Mouse (Mus musculus): ENCODE data around the gene Olfr273. TPM values are rescaled to one million over a fixed set of nuclear protein-coding genes. Genes with fewer than 3 reads are reported as not detected.
"Not testable (repeated sequence)": the region's sequence is repeated elsewhere in the genome, so short reads cannot be mapped to it uniquely, and the experiment has no call there.

The Olfr273 gene
- polyA plus RNA-seq (2012; rRNA removed) (not detected in 2 replicates), polyA plus RNA-seq (2014; fragmentation: Nextera tagmentation; extraction: Ambion mirVana) (not detected in 2 replicates)

- Histone ChIP-seq H3K9ac (ENCODE audit: low read depth, low read length, severe bottlenecking) (no peak within 1 kb of the TSS), H3K4me3 (replicated peaks; ENCODE audit: low read length) (no peak within 1 kb of the TSS), H3K9me3 (ENCODE audit: control insufficient read depth, low read length) (no peaks in the 10 kb centered on the region), H3K27me3 (ENCODE audit: control insufficient read depth, insufficient read depth, low read length) (no peaks in the 10 kb centered on the region), H3K4me2 (replicated peaks; ENCODE audit: low read depth, low read length, severe bottlenecking) (no peak within 1 kb of the TSS), H3K36me3 (ENCODE audit: control insufficient read depth, insufficient read depth, low read length) (no peaks in the 10 kb centered on the region), H3K4me1 (ENCODE audit: control insufficient read depth, insufficient read depth, low read length) (no peaks in the 10 kb centered on the region), H3K27ac (replicated peaks; ENCODE audit: low read depth, low read length) (no peak within 1 kb of the TSS)
- TF ChIP-seq POLR2A (IDR thresholded peaks at IDR 0.05; ENCODE audit: borderline replicate concordance, extremely low read depth, insufficient read depth, insufficient read length): no peak
- DNase-seq (ENCODE audit: low spot score) (no peak), ATAC-seq (ENCODE audit: low FRiP score, low read depth) (no peak)
- 58% methylated on average over 1 of the region's 1 CpGs for WGBS
Observed at GRCm38 (mm10) chr4:52859136-52859535, at the start of gene Olfr273. Olfr273 (minus strand) TSS chr4:52859236.

GRCm38 (mm10) chr4:52864156-52864555 lies 5.1 kb upstream of the Olfr273 start:
- Histone ChIP-seq H3K27ac (replicated peaks; ENCODE audit: low read depth, low read length) (no peak overlapping the region), H3K27me3 (ENCODE audit: control insufficient read depth, insufficient read depth, low read length) (no peaks in the 10 kb centered on the region), H3K9me3 (ENCODE audit: control insufficient read depth, low read length) (no peaks in the 10 kb centered on the region), H3K4me1 (ENCODE audit: control insufficient read depth, insufficient read depth, low read length) (no peaks in the 10 kb centered on the region), H3K4me2 (replicated peaks; ENCODE audit: low read depth, low read length, severe bottlenecking) (no peak overlapping the region), H3K4me3 (replicated peaks; ENCODE audit: low read length) (no peak overlapping the region), H3K36me3 (ENCODE audit: control insufficient read depth, insufficient read depth, low read length) (no peaks in the 10 kb centered on the region), H3K9ac (ENCODE audit: low read depth, low read length, severe bottlenecking) (no peak overlapping the region)
- no peak for TF ChIP-seq POLR2A (IDR thresholded peaks at IDR 0.05; ENCODE audit: borderline replicate concordance, extremely low read depth, insufficient read depth, insufficient read length)
- ATAC-seq (ENCODE audit: low FRiP score, low read depth) (no peak), DNase-seq (ENCODE audit: low spot score) (no peak)
- 92% methylated on average over 9 of the region's 9 CpGs for WGBS

- WGBS: 87% methylated on average over 5 of the region's 5 CpGs
- Histone ChIP-seq H3K27me3 (ENCODE audit: control insufficient read depth, insufficient read depth, low read length) (no peaks in the 10 kb centered on the region), H3K27ac (replicated peaks; ENCODE audit: low read depth, low read length) (no peak overlapping the region), H3K9ac (ENCODE audit: low read depth, low read length, severe bottlenecking) (no peak overlapping the region), H3K4me2 (replicated peaks; ENCODE audit: low read depth, low read length, severe bottlenecking) (no peak overlapping the region), H3K36me3 (ENCODE audit: control insufficient read depth, insufficient read depth, low read length) (no peaks in the 10 kb centered on the region), H3K4me3 (replicated peaks; ENCODE audit: low read length) (no peak overlapping the region), H3K9me3 (ENCODE audit: control insufficient read depth, low read length) (no peaks in the 10 kb centered on the region), H3K4me1 (ENCODE audit: control insufficient read depth, insufficient read depth, low read length) (no peaks in the 10 kb centered on the region)
- TF ChIP-seq POLR2A (IDR thresholded peaks at IDR 0.05; ENCODE audit: borderline replicate concordance, extremely low read depth, insufficient read depth, insufficient read length): no peak
- ATAC-seq (ENCODE audit: low FRiP score, low read depth): no peak
- no peak for DNase-seq (ENCODE audit: low spot score)
Observed at GRCm38 (mm10) chr4:52849672-52850071, 9.4 kb downstream of the Olfr273 start.

GRCm38 (mm10) chr4:52849039-52849635 lies 9.9 kb downstream of the Olfr273 start:
- H3K27me3 ChIP-seq (ENCODE audit: control insufficient read depth, insufficient read depth, low read length): no peaks in the 10 kb centered on the region
- no peaks in the 10 kb centered on the region for H3K36me3 ChIP-seq (ENCODE audit: control insufficient read depth, insufficient read depth, low read length)
- no peak overlapping the region for H3K27ac ChIP-seq (replicated peaks; ENCODE audit: low read depth, low read length)
- H3K9ac ChIP-seq (ENCODE audit: low read depth, low read length, severe bottlenecking): no peak overlapping the region
- H3K4me2 ChIP-seq (replicated peaks; ENCODE audit: low read depth, low read length, severe bottlenecking): no peak overlapping the region
- H3K9me3 ChIP-seq (ENCODE audit: control insufficient read depth, low read length): no peaks in the 10 kb centered on the region
- no peaks in the 10 kb centered on the region for H3K4me1 ChIP-seq (ENCODE audit: control insufficient read depth, insufficient read depth, low read length)
- ATAC-seq (ENCODE audit: low FRiP score, low read depth) (no peak), DNase-seq (ENCODE audit: low spot score) (no peak)
- no peak overlapping the region for H3K4me3 ChIP-seq (replicated peaks; ENCODE audit: low read length)
- TF ChIP-seq POLR2A (IDR thresholded peaks at IDR 0.05; ENCODE audit: borderline replicate concordance, extremely low read depth, insufficient read depth, insufficient read length): no peak
- 53% methylated on average over 4 of the region's 4 CpGs for whole genome bisulfite sequencing

- not testable (repeated sequence) for H3K4me1 ChIP-seq (ENCODE audit: control insufficient read depth, insufficient read depth, low read length); H3K9ac ChIP-seq (ENCODE audit: low read depth, low read length, severe bottlenecking); H3K4me3 ChIP-seq (replicated peaks; ENCODE audit: low read length); H3K36me3 ChIP-seq (ENCODE audit: control insufficient read depth, insufficient read depth, low read length); H3K27me3 ChIP-seq (ENCODE audit: control insufficient read depth, insufficient read depth, low read length); H3K27ac ChIP-seq (replicated peaks; ENCODE audit: low read depth, low read length); ATAC-seq (ENCODE audit: low FRiP score, low read depth); H3K4me2 ChIP-seq (replicated peaks; ENCODE audit: low read depth, low read length, severe bottlenecking); DNase-seq (ENCODE audit: low spot score); H3K9me3 ChIP-seq (ENCODE audit: control insufficient read depth, low read length)
- WGBS: 45% methylated on average over 1 of the region's 1 CpGs
Observed at GRCm38 (mm10) chr4:52845411-52845810, 13.6 kb downstream of the Olfr273 start.

GRCm38 (mm10) chr4:52821375-52821774 lies 37.7 kb downstream of the Olfr273 start:
- Histone ChIP-seq H3K9me3 (ENCODE audit: control insufficient read depth, low read length) (no peaks in the 10 kb centered on the region), H3K4me1 (ENCODE audit: control insufficient read depth, insufficient read depth, low read length) (no peaks in the 10 kb centered on the region), H3K4me2 (replicated peaks; ENCODE audit: low read depth, low read length, severe bottlenecking) (no peak overlapping the region), H3K4me3 (replicated peaks; ENCODE audit: low read length) (no peak overlapping the region), H3K27me3 (ENCODE audit: control insufficient read depth, insufficient read depth, low read length) (no peaks in the 10 kb centered on the region), H3K9ac (ENCODE audit: low read depth, low read length, severe bottlenecking) (no peak overlapping the region), H3K27ac (replicated peaks; ENCODE audit: low read depth, low read length) (no peak overlapping the region), H3K36me3 (ENCODE audit: control insufficient read depth, insufficient read depth, low read length) (no peaks in the 10 kb centered on the region)
- no peak for DNase-seq (ENCODE audit: low spot score)
- 95% methylated on average over 11 of the region's 11 CpGs for WGBS
- ATAC-seq (ENCODE audit: low FRiP score, low read depth): no peak
- TF ChIP-seq POLR2A (IDR thresholded peaks at IDR 0.05; ENCODE audit: borderline replicate concordance, extremely low read depth, insufficient read depth, insufficient read length): no peak

All from limb, embryonic 14.5 days (tissue).